Mouse (Mus musculus) forebrain, postnatal 0 days (tissue): ENCODE data around the gene Exoc6. TPM values are rescaled to one million over a fixed set of nuclear protein-coding genes. Genes with fewer than 3 reads are reported as not detected.

Experiments
- ATAC-seq: fragments of 200-750 bp; cut with Nextera tagmentation; 2 replicates; pipeline ENCODE4 v1.8.0; 2017; ENCODE audit warnings: mild to moderate bottlenecking, moderate library complexity
- DNase-seq: peaks from one replicate; pipeline ENCODE4 v3.0.0-alpha.2; 2015
- H3K27ac ChIP-seq: fragments of 300-500 bp; sonication (generic); 2 replicates; pipeline ENCODE4 v1.5.1; 2014; ENCODE audit warnings: low read depth, mild to moderate bottlenecking, antibody characterized with exemption, low read length, moderate library complexity, mixed read lengths
- H3K27me3 ChIP-seq: fragments of 300-500 bp; sonication (generic); 2 replicates; pipeline ENCODE4 v1.6.1; 2014; ENCODE audit warnings: mild to moderate bottlenecking, low read length, mixed read lengths; ENCODE audit not compliant: insufficient read depth
- H3K36me3 ChIP-seq: fragments of 300-500 bp; sonication (generic); 2 replicates; pipeline ENCODE4 v1.6.1; 2014; ENCODE audit warnings: mild to moderate bottlenecking, moderate library complexity; ENCODE audit not compliant: insufficient read depth
- H3K4me1 ChIP-seq: fragments of 300-500 bp; sonication (generic); 2 replicates; pipeline ENCODE4 v1.6.1; 2014; ENCODE audit warnings: antibody characterized with exemption; ENCODE audit not compliant: insufficient read depth
- H3K4me2 ChIP-seq: fragments of 300-500 bp; sonication (generic); 2 replicates; pipeline ENCODE4 v1.6.1; 2014; ENCODE audit warnings: low read depth, mild to moderate bottlenecking, moderate library complexity
- H3K4me3 ChIP-seq: fragments of 300-500 bp; sonication (generic); 2 replicates; pipeline ENCODE4 v1.5.1; 2014; ENCODE audit warnings: low read depth, low read length, mixed read lengths
- H3K9ac ChIP-seq: fragments of 300-500 bp; sonication (generic); 2 replicates; pipeline ENCODE4 v1.6.1; 2014; ENCODE audit warnings: mild to moderate bottlenecking
- H3K9me3 ChIP-seq: fragments of 300-500 bp; sonication (generic); 2 replicates; pipeline ENCODE4 v1.6.1; 2016; ENCODE audit warnings: low read length
- CTCF ChIP-seq: sonication (generic); IDR thresholded peaks from 2 replicates; pipeline ENCODE4 v1.5.1; 2016; ENCODE audit warnings: antibody characterized with exemption, control low read depth, low read depth
- WGBS: fragments of 180-500 bp; shearing (Covaris S2); extraction: QIAGEN DNeasy Blood & Tissue Kit; methylation state at CpG from one replicate; pipeline ENCODE4 v1.1.7; 2014; 5-methylcytosine and 5-hydroxymethylcytosine counted together
- polyA plus RNA-seq: library from polyadenylated mRNA; unstranded; fragments of >200 nt; fragmentation: Nextera tagmentation; extraction: Ambion mirVana; gene quantifications from 2 replicates; pipeline ENCODE4 v1.2.1, GENCODE M21; 2015
- total RNA-seq: library from RNA; depleted of rRNA; stranded (reverse); fragments of >200 nt; gene quantifications from 2 replicates; pipeline ENCODE4 v1.2.3, GENCODE M21; 2014

Exoc6 gene
- total and polyA plus RNA-seq, 2 experiments from 2014 or later: 34.3 to 42.9 TPM

GRCm38 (mm10) chr19:37560080-37560427 is 9.8 kb downstream of the Exoc6 start:
- no peak overlapping the region for H3K4me3 ChIP-seq
- WGBS: 21% methylated on average over 6 of the region's 6 CpGs
- TF ChIP-seq CTCF: no peak
- ATAC-seq (no peak), DNase-seq (no peak)
- H3K27ac ChIP-seq: no peak overlapping the region
- H3K36me3 ChIP-seq: no peaks in the 10 kb centered on the region
- H3K4me2 ChIP-seq: no peak overlapping the region
- no peaks in the 10 kb centered on the region for H3K27me3 ChIP-seq
- H3K9ac ChIP-seq: no peak overlapping the region
- H3K4me1 ChIP-seq: no peaks in the 10 kb centered on the region
- H3K9me3 ChIP-seq: no peaks in the 10 kb centered on the region

DNA sequence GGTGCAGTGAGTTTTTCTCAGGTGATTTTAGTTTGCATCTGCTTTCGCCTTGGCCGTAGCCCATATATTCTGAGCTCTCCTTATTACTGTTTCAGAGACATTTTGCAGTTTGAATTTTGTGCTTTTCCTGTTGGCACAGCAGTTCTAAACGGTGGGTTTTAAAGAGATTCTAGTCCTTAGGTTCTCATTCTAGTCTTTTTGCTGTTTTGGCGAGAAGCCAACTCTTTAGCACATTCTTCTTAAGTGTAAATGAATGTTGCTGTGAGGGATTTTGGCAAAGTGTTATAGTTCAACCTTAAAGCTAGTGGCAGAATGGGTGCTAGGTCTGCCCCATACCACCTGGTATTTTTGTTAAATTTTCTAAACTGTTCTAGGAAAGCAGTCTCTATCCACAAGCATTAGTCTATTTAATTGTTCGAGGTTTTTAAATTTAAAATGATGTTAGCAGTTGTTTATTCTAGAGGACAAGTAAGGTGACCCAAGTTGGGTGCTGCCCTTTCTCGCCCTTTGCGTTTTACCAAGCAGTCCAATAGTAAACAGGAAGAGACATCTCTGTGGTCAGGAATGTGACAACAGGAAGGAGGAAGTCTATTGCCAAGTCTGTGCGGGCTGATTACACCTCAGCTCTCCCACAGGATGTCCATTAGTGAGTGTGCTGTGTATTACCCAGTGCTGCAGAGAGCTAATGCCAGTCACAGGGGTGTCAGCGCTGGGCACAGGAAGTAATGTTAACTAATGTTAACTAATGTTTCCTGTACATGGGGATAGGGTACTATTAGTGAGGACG is 11.1 kb downstream of the Exoc6 start:
- Histone ChIP-seq H3K4me2 (no peak overlapping the region), H3K36me3 (no peaks in the 10 kb centered on the region), H3K27me3 (no peaks in the 10 kb centered on the region), H3K4me3 (no peak overlapping the region), H3K27ac (no peak overlapping the region), H3K4me1 (no peaks in the 10 kb centered on the region), H3K9ac (no peak overlapping the region), H3K9me3 (no peaks in the 10 kb centered on the region)
- DNase-seq: peak; percentile 47
- ATAC-seq: no peak
- WGBS: 63% methylated on average over 10 of the region's 10 CpGs
- no peak for TF ChIP-seq CTCF

DNA sequence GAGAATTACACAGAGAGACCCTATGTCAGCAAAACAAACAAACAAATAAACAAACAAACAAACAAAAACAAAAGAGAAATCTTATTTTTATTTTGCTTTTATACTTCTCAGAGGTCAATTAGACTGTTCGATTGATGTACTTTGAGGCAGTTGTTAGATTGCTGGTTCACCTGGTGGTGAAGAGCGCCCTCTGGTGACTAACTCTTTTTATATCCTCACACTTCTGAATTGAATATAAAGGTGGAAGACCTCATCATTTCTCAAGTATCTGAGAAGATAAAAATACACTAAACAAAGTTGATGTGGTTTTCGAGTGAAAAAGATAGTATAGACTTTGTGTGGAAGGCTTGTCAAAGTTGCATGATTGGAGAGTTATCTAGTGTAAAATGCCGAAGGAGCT is 13.5 kb downstream of the Exoc6 start:
- Histone ChIP-seq H3K36me3 (no peaks in the 10 kb centered on the region), H3K27ac (no peak overlapping the region), H3K4me1 (no peaks in the 10 kb centered on the region), H3K27me3 (no peaks in the 10 kb centered on the region), H3K9ac (no peak overlapping the region), H3K4me3 (no peak overlapping the region), H3K4me2 (no peak overlapping the region), H3K9me3 (no peaks in the 10 kb centered on the region)
- TF ChIP-seq CTCF: peak; percentile 72
- peak; percentile 68 for DNase-seq
- ATAC-seq: no peak
- WGBS: 24% methylated on average over 4 of the region's 4 CpGs

DNA sequence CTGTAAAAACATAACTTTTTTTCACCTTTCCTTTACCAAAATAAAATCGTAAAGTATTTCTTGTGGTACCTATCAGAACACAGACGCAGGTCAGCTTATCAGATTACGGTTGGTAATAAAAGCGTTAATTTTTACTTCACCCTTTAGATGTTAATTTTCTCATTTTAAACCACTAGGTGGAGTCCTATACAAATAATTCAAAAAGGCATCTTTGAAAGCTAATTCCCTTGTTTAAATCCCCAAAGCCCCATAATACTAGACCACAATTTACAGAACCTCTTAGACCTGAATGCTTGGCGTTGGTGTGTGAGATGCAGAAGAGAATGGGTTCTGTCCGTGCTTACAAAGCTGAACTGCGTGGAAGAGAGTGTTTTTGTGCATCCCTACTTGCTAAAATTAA is 15.6 kb downstream of the Exoc6 start:
- Histone ChIP-seq H3K4me1 (no peaks in the 10 kb centered on the region), H3K4me3 (no peak overlapping the region), H3K9me3 (no peaks in the 10 kb centered on the region), H3K27me3 (no peaks in the 10 kb centered on the region), H3K27ac (no peak overlapping the region), H3K4me2 (no peak overlapping the region), H3K36me3 (no peaks in the 10 kb centered on the region), H3K9ac (no peak overlapping the region)
- ATAC-seq (no peak; the same call in 1 of the 2 replicates), DNase-seq (peak; percentile 41)
- 36% methylated on average over 7 of the region's 7 CpGs for WGBS
- TF ChIP-seq CTCF: peak; percentile 55

DNA sequence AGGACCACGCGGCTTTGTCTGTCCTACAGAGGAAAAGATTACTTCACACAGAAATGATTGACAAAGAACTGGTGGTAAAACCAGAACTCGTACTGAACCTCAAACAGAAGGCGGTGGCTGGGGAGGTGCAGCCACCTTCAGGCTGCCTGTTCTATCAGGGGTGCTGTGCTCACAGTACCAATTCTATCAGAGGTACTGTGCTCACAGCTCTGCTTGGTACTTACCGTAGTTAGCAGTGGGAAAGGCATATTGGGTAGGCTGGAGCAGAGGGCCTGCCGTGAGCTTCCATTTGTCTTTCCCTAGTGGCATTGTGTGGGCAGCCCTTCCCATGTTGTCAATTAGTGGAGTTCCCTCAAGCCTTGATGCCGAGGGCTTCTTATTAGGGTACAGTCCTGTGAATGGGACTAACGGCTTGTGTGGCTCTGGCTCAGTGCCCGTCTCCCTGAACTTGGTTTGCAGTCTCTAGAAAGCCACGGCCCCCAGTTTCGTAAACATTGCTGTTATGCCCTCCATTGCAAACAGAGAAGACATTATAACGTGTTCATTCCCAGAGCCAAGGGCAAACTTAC is 19.1 kb downstream of the Exoc6 start:
- ATAC-seq (no peak), DNase-seq (no peak)
- Histone ChIP-seq H3K4me2 (no peak overlapping the region), H3K9ac (no peak overlapping the region), H3K4me3 (no peak overlapping the region), H3K4me1 (no peaks in the 10 kb centered on the region), H3K9me3 (no peaks in the 10 kb centered on the region), H3K36me3 (peaks cover 7% of the 10 kb centered on the region; the same call in 1 of the 2 replicates), H3K27me3 (no peaks in the 10 kb centered on the region), H3K27ac (no peak overlapping the region)
- WGBS: 36% methylated on average over 12 of the region's 12 CpGs
- TF ChIP-seq CTCF: no peak

DNA sequence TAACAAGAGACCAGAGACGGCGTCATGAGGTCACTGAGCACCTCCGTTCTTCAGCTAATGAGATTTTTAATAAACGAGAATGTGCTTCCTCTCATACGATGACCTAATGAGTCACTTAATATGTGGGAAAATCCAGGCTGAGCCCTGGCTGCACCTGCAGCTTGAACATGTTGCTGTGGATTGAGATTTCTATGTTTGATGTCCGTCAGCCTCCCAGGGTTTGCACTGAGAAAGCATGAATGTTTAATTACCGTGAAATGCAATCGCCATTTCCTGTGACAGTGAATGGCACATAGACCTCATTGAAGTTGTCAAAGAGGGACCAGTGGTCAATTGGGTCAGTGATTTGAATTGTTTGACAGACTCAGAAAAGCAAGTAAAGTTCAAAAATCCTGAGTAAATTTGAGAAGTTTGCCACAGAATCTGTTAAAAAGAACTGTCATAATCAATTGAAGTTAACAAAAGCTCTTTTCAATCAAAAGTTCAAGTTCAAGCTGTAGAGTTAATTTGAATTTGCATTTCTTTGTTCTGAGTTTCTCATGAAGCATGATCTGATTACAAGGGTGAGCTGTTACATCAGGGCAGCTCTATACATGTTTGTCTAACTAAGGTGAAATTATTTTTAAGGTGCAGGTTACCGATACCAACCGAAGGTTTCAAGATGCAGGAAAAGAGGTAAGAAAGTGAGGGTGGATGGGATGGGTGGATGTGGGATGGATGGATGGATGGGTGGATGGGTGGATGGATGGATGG is 20.9 kb downstream of the Exoc6 start:
- Histone ChIP-seq H3K4me3 (no peak overlapping the region), H3K4me1 (no peaks in the 10 kb centered on the region), H3K9ac (no peak overlapping the region), H3K9me3 (no peaks in the 10 kb centered on the region), H3K27ac (no peak overlapping the region), H3K27me3 (no peaks in the 10 kb centered on the region), H3K36me3 (peaks cover 7% of the 10 kb centered on the region; the same call in 1 of the 2 replicates), H3K4me2 (no peak overlapping the region)
- ATAC-seq (no peak), DNase-seq (no peak)
- TF ChIP-seq CTCF: no peak
- WGBS: 24% methylated on average over 10 of the region's 10 CpGs

DNA sequence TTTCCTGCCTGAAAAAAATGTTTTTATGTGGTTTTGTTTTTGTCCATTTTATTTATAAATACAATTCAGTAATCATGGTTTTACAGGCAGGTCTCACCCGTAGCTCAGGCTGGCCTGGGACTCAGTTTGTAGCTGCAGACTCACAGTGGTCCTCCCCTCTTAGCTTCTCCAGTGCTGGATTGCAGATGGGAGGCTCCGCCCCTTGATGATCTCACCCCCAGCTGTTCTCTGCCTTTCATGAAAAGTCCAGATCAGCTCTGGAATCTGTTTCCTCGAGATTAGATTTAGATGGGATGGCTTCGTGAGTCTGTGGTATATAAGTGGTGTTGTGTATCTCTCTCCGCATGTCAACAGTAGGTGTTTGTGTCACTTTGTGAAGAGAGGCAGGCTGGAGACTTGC is 24.6 kb downstream of the Exoc6 start:
- Histone ChIP-seq H3K4me2 (no peak overlapping the region), H3K4me3 (no peak overlapping the region), H3K27ac (no peak overlapping the region), H3K4me1 (no peaks in the 10 kb centered on the region), H3K27me3 (no peaks in the 10 kb centered on the region), H3K9me3 (no peaks in the 10 kb centered on the region), H3K9ac (no peak overlapping the region), H3K36me3 (peaks cover 17% of the 10 kb centered on the region)
- ATAC-seq: no peak
- TF ChIP-seq CTCF: no peak
- no peak for DNase-seq
- WGBS: 56% methylated on average over 5 of the region's 5 CpGs
